16 mouse cellular contexts compared by ENCODE assay signal in the genomic region with DNA sequence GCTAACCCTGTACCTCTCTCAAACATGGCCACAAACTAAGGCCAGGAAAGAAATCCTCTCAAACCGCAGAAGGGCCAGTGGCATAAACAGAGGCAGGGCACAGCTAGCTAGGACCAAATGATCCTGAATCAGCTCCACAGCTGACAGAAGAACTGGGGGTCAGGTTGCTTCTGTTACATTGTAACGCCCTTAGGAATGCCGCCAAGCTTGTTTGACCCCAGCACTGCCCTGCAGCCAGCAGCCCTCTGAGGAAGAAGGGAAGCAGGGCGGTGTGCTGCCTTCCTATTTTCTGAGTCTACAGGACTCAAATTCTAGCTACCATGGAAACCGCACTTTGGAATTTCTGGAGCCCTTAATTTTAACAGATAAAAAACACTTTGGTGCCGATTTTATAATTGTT. TPM values are rescaled to one million over a fixed set of nuclear protein-coding genes. Genes with fewer than 3 reads are reported as not detected.
A peak's percentile ranks its signal among the peaks of the same experiment; 100 is the strongest.
DNase-seq lines count a peak whose midpoint lies in the region; ATAC-seq lines count a peak whose summit lies in the region.
"Had no signal": no experiment of that assay in that cellular context is flagged by ENCODE, and none has a peak within 500 bp of the region (broad histone marks: within the 10 kb centered on the region; RNA-seq: fewer than 3 reads in every experiment).

No protein-coding gene starts in this region.

- no peaks in the 10 kb centered on the region for H3K9me3 ChIP-seq in midbrain, embryonic 16.5 days (replicated peaks; ENCODE audit: control insufficient read depth, low read length, poor library complexity, severe bottlenecking)
- no peaks in the 10 kb centered on the region for H3K9me3 ChIP-seq in midbrain, embryonic 13.5 days
- H3K9me3 ChIP-seq: forebrain, embryonic 12.5 days; heart, embryonic 12.5 days; hindbrain, embryonic 13.5 days; stomach, embryonic 15.5 days had no signal

- no peak overlapping the region for H3K4me2 ChIP-seq in midbrain, embryonic 16.5 days (ENCODE audit: low read length)
- no peak overlapping the region for H3K4me2 ChIP-seq in midbrain, embryonic 13.5 days (replicated peaks)
- H3K4me2 ChIP-seq: forebrain, embryonic 12.5 days; heart, embryonic 12.5 days; hindbrain, embryonic 13.5 days; stomach, embryonic 15.5 days had no signal

- DNase-seq in frontal cortex, postnatal 10 days (ENCODE audit: low spot score in 2 of 2), result no peak
- peak; percentile 60 to 63 for DNase-seq in kidney, adult 8-10 months
- peak; percentile 67 for DNase-seq in testis, postnatal 10 days (ENCODE audit: low spot score)
- no peak for DNase-seq in layer of hippocampus, postnatal 36 days
- no peak for DNase-seq in adrenal gland, postnatal 25 days
- DNase-seq: adrenal gland, adult 2 months; cerebellum, adult 11 months; gastrocnemius, postnatal 10 days; liver, postnatal 0 days had no signal

- ATAC-seq in frontal cortex, adult (ENCODE audit: low TSS enrichment), result 0 out of 2 replicates have a peak, but pooled peaks have one; percentile 34
- ATAC-seq in midbrain, embryonic 16.5 days, result no peak
- ATAC-seq in midbrain, embryonic 13.5 days, result no peak
- ATAC-seq: liver, postnatal 0 days had no signal

- peaks cover 7% of the 10 kb centered on the region for H3K4me1 ChIP-seq in midbrain, embryonic 16.5 days (ENCODE audit: control insufficient read depth, insufficient read depth, low read length)
- 0 out of 2 replicates have a peak, but pooled peaks cover 10% of the 10 kb centered on the region for H3K4me1 ChIP-seq in midbrain, embryonic 13.5 days (replicated peaks)
- H3K4me1 ChIP-seq: forebrain, embryonic 12.5 days; heart, embryonic 12.5 days; stomach, embryonic 15.5 days had no signal

- no peak overlapping the region for H3K9ac ChIP-seq in midbrain, embryonic 16.5 days (ENCODE audit: low read depth, low read length)
- H3K9ac ChIP-seq in midbrain, embryonic 13.5 days (replicated peaks), result no peak overlapping the region
- H3K9ac ChIP-seq: forebrain, embryonic 12.5 days; heart, embryonic 12.5 days; hindbrain, embryonic 13.5 days; liver, postnatal 0 days; stomach, embryonic 15.5 days had no signal

- peak overlapping the region; percentile 47 for H3K27ac ChIP-seq in midbrain, embryonic 16.5 days (ENCODE audit: low read length)
- no peak overlapping the region for H3K27ac ChIP-seq in midbrain, embryonic 13.5 days
- H3K27ac ChIP-seq: forebrain, embryonic 12.5 days; stomach, embryonic 15.5 days had no signal

- H3K4me3 ChIP-seq in midbrain, embryonic 16.5 days (ENCODE audit: low read depth, low read length), result no peak overlapping the region
- no peak overlapping the region for H3K4me3 ChIP-seq in midbrain, embryonic 13.5 days (replicated peaks)
- H3K4me3 ChIP-seq: forebrain, embryonic 12.5 days; heart, embryonic 12.5 days; hindbrain, embryonic 13.5 days; stomach, embryonic 15.5 days had no signal

- H3K36me3 ChIP-seq in midbrain, embryonic 16.5 days (ENCODE audit: control insufficient read depth, insufficient read depth, low read length), result no peaks in the 10 kb centered on the region
- peaks cover 28% of the 10 kb centered on the region for H3K36me3 ChIP-seq in midbrain, embryonic 13.5 days
- H3K36me3 ChIP-seq: stomach, embryonic 15.5 days had no signal

- 51% methylated on average over 6 of the region's 6 CpGs for WGBS in midbrain, embryonic 16.5 days
- 65% methylated on average over 6 of the region's 6 CpGs for WGBS in midbrain, embryonic 13.5 days

- no peaks in the 10 kb centered on the region for H3K27me3 ChIP-seq in midbrain, embryonic 16.5 days (ENCODE audit: control insufficient read depth, insufficient read depth, low read depth, low read length)
- H3K27me3 ChIP-seq in midbrain, embryonic 13.5 days, result no peaks in the 10 kb centered on the region
- H3K27me3 ChIP-seq: forebrain, embryonic 12.5 days; heart, embryonic 12.5 days; hindbrain, embryonic 13.5 days; stomach, embryonic 15.5 days had no signal

RNA-seq across cellular contexts. Expression of gene Cit, which starts 13.6 kb away (rescaled TPM):
- polyA plus RNA-seq in midbrain, embryonic 16.5 days (2015; fragmentation: Nextera tagmentation; extraction: Ambion mirVana), result 28.3 and 30.7 TPM in 2 replicates
- polyA plus RNA-seq in midbrain, embryonic 13.5 days (2015; fragmentation: Nextera tagmentation; extraction: Ambion mirVana), result 19.8 and 21.1 TPM in 2 replicates
- total RNA-seq in layer of hippocampus, postnatal 36 days (2021), result 10 to 100 TPM; 58.6 to 59.0 TPM
- total RNA-seq in adrenal gland, postnatal 25 days (2021), result 8.4 and 10.1 TPM in 2 replicates

Comparison
In these comparisons a context has a peak if more than half of its experiments do, and no peak if none do; other contexts are left out.
1. DNase-seq: peak in kidney, adult 8-10 months (2 of 2) and testis, postnatal 10 days (single experiment); none in frontal cortex, postnatal 10 days (0 of 2), layer of hippocampus, postnatal 36 days (0 of 2) and adrenal gland, postnatal 25 days (single experiment).